Mouse (Mus musculus): Measurements from ENCODE around the gene Kncn. TPM values are rescaled to one million over a fixed set of nuclear protein-coding genes. Genes with fewer than 3 reads are reported as not detected.

Gene Kncn
- polyA plus RNA-seq, 1 experiment from 2014 or later = not detected

GRCm38 (mm10) chr4:115936646-115937045 lies 52.4 kb downstream of the Kncn start:
- H3K9me3 ChIP-seq (replicated peaks) = no peaks in the 10 kb centered on the region
- ATAC-seq (replicated peaks; ENCODE audit: insufficient number of reproducible peaks, insufficient read depth, low FRiP score, low read depth) = no peak
- H3K4me1 ChIP-seq (replicated peaks) = peaks cover 24% of the 10 kb centered on the region
- no peaks in the 10 kb centered on the region for H3K36me3 ChIP-seq
- under 1% methylated on average over 20 of the region's 20 CpGs for WGBS
- peaks cover 99% of the 10 kb centered on the region for H3K27me3 ChIP-seq
- no peak overlapping the region for H3K27ac ChIP-seq
- peak overlapping the region; percentile 47 for H3K4me2 ChIP-seq
- H3K4me3 ChIP-seq = peak overlapping the region; percentile 17
- H3K9ac ChIP-seq = no peak overlapping the region

- WGBS = 7% methylated on average over 19 of the region's 19 CpGs
- Histone ChIP-seq H3K36me3 (no peaks in the 10 kb centered on the region), H3K4me3 (peak overlapping the region; percentile 17; the same call in 1 of the 2 replicates), H3K4me1 (replicated peaks) (peaks cover 24% of the 10 kb centered on the region), H3K27me3 (peaks cover 99% of the 10 kb centered on the region), H3K27ac (no peak overlapping the region), H3K4me2 (peak overlapping the region; percentile 47), H3K9ac (no peak overlapping the region), H3K9me3 (replicated peaks) (no peaks in the 10 kb centered on the region)
- no peak for ATAC-seq (replicated peaks; ENCODE audit: insufficient number of reproducible peaks, insufficient read depth, low FRiP score, low read depth)
These were observed 53.1 kb downstream of the Kncn start for GRCm38 (mm10) chr4:115937061-115937976.

- peak overlapping the region; percentile 65; the same call in 1 of the 2 replicates for H3K4me2 ChIP-seq
- WGBS = 3% methylated on average over 37 of the region's 37 CpGs
- peak overlapping the region; percentile 45 for H3K4me3 ChIP-seq
- peaks cover 99% of the 10 kb centered on the region for H3K27me3 ChIP-seq
- peaks cover 24% of the 10 kb centered on the region for H3K4me1 ChIP-seq (replicated peaks)
- no peak overlapping the region for H3K27ac ChIP-seq
- no peaks in the 10 kb centered on the region for H3K36me3 ChIP-seq
- no peak overlapping the region for H3K9ac ChIP-seq
- H3K9me3 ChIP-seq (replicated peaks) = no peaks in the 10 kb centered on the region
- no peak for ATAC-seq (replicated peaks; ENCODE audit: insufficient number of reproducible peaks, insufficient read depth, low FRiP score, low read depth)
These were observed 54.3 kb downstream of the Kncn start for GRCm38 (mm10) chr4:115938276-115939160.

Other genes starting within 250 kb of the Kncn start
- gene Cyp4b1, start 236.7 kb upstream of the Kncn start, polyA plus RNA-seq (2015; fragmentation: Nextera tagmentation; extraction: Ambion mirVana) = 3.4 and 4.5 TPM in 2 replicates
- 21.2 and 27.3 TPM in 2 replicates for gene Efcab14, start 146.7 kb upstream of the Kncn start, polyA plus RNA-seq (2015; fragmentation: Nextera tagmentation; extraction: Ambion mirVana)
- gene Tex38, start 103.4 kb upstream of the Kncn start, polyA plus RNA-seq (2015; fragmentation: Nextera tagmentation; extraction: Ambion mirVana) = 0.48 TPM in 1 of 2 replicates, not detected in the other
- 64.7 and 69.3 TPM in 2 replicates for gene Atpaf1, start 99.6 kb upstream of the Kncn start, polyA plus RNA-seq (2015; fragmentation: Nextera tagmentation; extraction: Ambion mirVana)
- 8.1 and 11.0 TPM in 2 replicates for gene Mob3c, start 56.3 kb upstream of the Kncn start, polyA plus RNA-seq (2015; fragmentation: Nextera tagmentation; extraction: Ambion mirVana)
- gene Mknk1, start 45.2 kb upstream of the Kncn start, polyA plus RNA-seq (2015; fragmentation: Nextera tagmentation; extraction: Ambion mirVana) = 17.3 and 26.9 TPM in 2 replicates
- gene 6430628N08Rik, start 6.3 kb downstream of the Kncn start, polyA plus RNA-seq (2015; fragmentation: Nextera tagmentation; extraction: Ambion mirVana) = not detected in 2 replicates
- 0.03 and 0.04 TPM in 2 replicates for gene Dmbx1, start 55.5 kb downstream of the Kncn start, polyA plus RNA-seq (2015; fragmentation: Nextera tagmentation; extraction: Ambion mirVana)
- 1.1 and 2.1 TPM in 2 replicates for gene Faah, start 133.5 kb downstream of the Kncn start, polyA plus RNA-seq (2015; fragmentation: Nextera tagmentation; extraction: Ambion mirVana)
- gene Nsun4, start 169.5 kb downstream of the Kncn start, polyA plus RNA-seq (2015; fragmentation: Nextera tagmentation; extraction: Ambion mirVana) = 26.3 and 27.2 TPM in 2 replicates
- 997 and 1,210 TPM in 2 replicates for gene Uqcrh, start 190.7 kb downstream of the Kncn start, polyA plus RNA-seq (2015; fragmentation: Nextera tagmentation; extraction: Ambion mirVana)
- gene Lrrc41, start 190.9 kb downstream of the Kncn start, polyA plus RNA-seq (2015; fragmentation: Nextera tagmentation; extraction: Ambion mirVana) = 44.1 and 56.7 TPM in 2 replicates
- gene Rad54l, start 239.3 kb downstream of the Kncn start, polyA plus RNA-seq (2015; fragmentation: Nextera tagmentation; extraction: Ambion mirVana) = 15.5 and 17.9 TPM in 2 replicates
- 54.6 and 62.0 TPM in 2 replicates for gene Pomgnt1, start 239.4 kb downstream of the Kncn start, polyA plus RNA-seq (2015; fragmentation: Nextera tagmentation; extraction: Ambion mirVana)